Mouse (Mus musculus) embryonic facial prominence, embryonic 15.5 days (tissue): ENCODE data around the gene Ccdc32. TPM values are rescaled to one million over a fixed set of nuclear protein-coding genes. Genes with fewer than 3 reads are reported as not detected.

Source experiments
- ATAC-seq: fragments of 200-750 bp; cut with Nextera tagmentation; 2 replicates; pipeline ENCODE4 v1.8.0; 2017; ENCODE audit warnings: low read depth, moderate TSS enrichment; ENCODE audit not compliant: insufficient number of reproducible peaks, low FRiP score, low TSS enrichment
- H3K27ac ChIP-seq: fragments of 300-500 bp; sonication (generic); replicated peaks from 2 replicates; pipeline ENCODE4 v1.5.1; 2015; ENCODE audit warnings: mild to moderate bottlenecking, inconsistent platforms
- H3K27me3 ChIP-seq: fragments of 300-500 bp; sonication (generic); 2 replicates; pipeline ENCODE4 v1.6.1; 2015; ENCODE audit warnings: inconsistent platforms
- H3K36me3 ChIP-seq: fragments of 300-500 bp; sonication (generic); 2 replicates; pipeline ENCODE4 v1.6.1; 2015; ENCODE audit warnings: mild to moderate bottlenecking, inconsistent platforms
- H3K4me1 ChIP-seq: fragments of 300-500 bp; sonication (generic); 2 replicates; pipeline ENCODE4 v1.6.1; 2015; ENCODE audit warnings: inconsistent platforms
- H3K4me2 ChIP-seq: fragments of 300-500 bp; sonication (generic); replicated peaks from 2 replicates; pipeline ENCODE4 v1.6.1; 2015; ENCODE audit warnings: mild to moderate bottlenecking, inconsistent platforms
- H3K4me3 ChIP-seq: fragments of 300-500 bp; sonication (generic); replicated peaks from 2 replicates; pipeline ENCODE4 v1.5.1; 2015; ENCODE audit warnings: mild to moderate bottlenecking, inconsistent platforms
- H3K9ac ChIP-seq: fragments of 300-500 bp; sonication (generic); 2 replicates; pipeline ENCODE4 v1.6.1; 2015; ENCODE audit warnings: inconsistent platforms
- H3K9me3 ChIP-seq: fragments of 300-500 bp; sonication (generic); replicated peaks from 2 replicates; pipeline ENCODE4 v1.6.1; 2016; ENCODE audit warnings: inconsistent platforms
- WGBS: fragments of 180-500 bp; shearing (Covaris S2); methylation state at CpG from one replicate; pipeline ENCODE4 v1.1.7; 2015; 5-methylcytosine and 5-hydroxymethylcytosine counted together
- polyA plus RNA-seq: library from polyadenylated mRNA; unstranded; fragments of >200 nt; fragmentation: Nextera tagmentation; extraction: Ambion mirVana; gene quantifications from 2 replicates; pipeline ENCODE4 v1.2.1, GENCODE M21; 2015

Gene Ccdc32
- polyA plus RNA-seq: 25.7 and 26.5 TPM in 2 replicates

DNA sequence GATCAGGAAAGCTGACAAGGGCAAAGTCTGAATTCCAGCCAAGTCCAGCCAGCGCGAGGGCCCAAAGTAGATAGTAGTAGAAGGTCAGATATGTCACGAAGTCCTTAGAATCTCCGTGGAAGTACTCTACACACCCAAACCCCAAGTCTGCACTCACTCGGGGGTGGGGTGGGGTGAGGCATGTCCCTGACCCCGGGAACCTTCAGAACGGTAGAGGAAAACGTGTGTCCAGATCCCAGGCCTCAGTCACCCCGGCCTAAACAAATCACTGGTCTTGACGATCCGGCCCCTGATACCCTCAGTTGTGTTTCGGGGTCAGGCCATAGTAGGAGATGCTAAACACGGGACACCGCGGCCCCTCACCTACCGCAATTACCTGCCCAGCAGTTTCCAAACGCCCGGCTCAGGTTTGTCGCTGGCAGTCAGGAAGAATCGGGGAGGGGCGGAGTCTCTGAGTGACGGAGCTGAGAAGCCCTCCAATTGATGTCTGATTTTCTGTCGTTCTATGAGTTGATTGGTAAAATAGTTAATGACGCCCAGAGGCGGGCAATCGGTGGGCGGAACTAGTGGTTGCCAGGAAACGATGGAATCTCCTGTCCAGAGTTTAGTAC, at the start of gene Ccdc32:
Gene Ccdc32, minus strand, starts transcription at position 453 of the 611 bp plus-strand sequence.
- ATAC-seq: peak; percentile 93
- peaks cover 12% of the 10 kb centered on the region; the same call in 1 of the 2 replicates for H3K36me3 ChIP-seq
- peak within 1 kb of the TSS; percentile 75 for H3K9ac ChIP-seq
- peak within 1 kb of the TSS; percentile 81 for H3K4me3 ChIP-seq
- H3K4me1 ChIP-seq: peaks cover 4% of the 10 kb centered on the region
- no peaks in the 10 kb centered on the region for H3K9me3 ChIP-seq
- under 1% methylated on average over 28 of the region's 28 CpGs for WGBS
- no peak within 1 kb of the TSS for H3K27ac ChIP-seq
- H3K27me3 ChIP-seq: no peaks in the 10 kb centered on the region
- H3K4me2 ChIP-seq: peak within 1 kb of the TSS; percentile 65

DNA sequence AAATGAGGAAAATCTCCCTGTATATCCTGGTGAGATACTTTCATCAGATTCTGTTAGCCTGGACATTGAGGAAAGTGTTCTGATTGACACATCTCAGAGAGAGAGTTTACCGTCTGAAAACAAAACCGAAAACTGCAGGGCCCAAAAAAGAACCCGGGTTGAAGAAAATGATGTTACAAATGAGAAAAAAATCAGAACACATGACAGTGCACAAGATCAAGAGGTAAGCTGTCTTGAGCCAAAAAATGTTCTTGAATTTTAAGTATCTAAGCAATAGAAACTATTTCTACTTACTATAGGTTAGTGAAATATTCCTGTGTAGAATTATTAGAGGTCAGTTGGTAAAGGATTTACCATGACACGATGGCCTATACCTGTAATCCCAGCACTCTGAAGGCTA, 43.2 kb upstream of the Ccdc32 start:
- no peaks in the 10 kb centered on the region for H3K4me1 ChIP-seq
- no peak overlapping the region for H3K4me2 ChIP-seq
- H3K27me3 ChIP-seq: no peaks in the 10 kb centered on the region
- no peak overlapping the region for H3K27ac ChIP-seq
- no peaks in the 10 kb centered on the region for H3K9me3 ChIP-seq
- WGBS: 93% methylated on average over 4 of the region's 4 CpGs
- H3K4me3 ChIP-seq: no peak overlapping the region
- H3K36me3 ChIP-seq: peaks cover 19% of the 10 kb centered on the region; the same call in 1 of the 2 replicates
- no peak for ATAC-seq
- H3K9ac ChIP-seq: no peak overlapping the region

DNA sequence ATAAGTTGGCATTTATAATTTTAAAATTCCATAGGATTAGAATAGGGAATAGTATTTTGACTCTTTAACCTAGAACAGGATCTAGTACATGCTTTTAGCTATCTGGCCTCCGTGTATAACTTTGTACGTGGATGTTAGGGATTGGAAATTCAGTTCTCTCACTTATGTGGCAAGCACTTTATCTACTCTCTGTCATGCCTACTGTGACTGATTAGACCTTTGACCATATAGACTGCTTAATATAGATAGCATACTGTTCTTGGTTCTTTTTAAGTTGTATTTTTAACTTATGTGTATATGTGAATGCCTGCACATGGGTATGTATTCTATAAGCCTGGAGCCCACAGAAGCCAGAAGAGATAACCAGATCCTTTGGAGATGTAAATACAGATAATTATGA, 30.9 kb upstream of the Ccdc32 start:
- Histone ChIP-seq H3K4me3 (no peak overlapping the region), H3K27me3 (no peaks in the 10 kb centered on the region), H3K27ac (no peak overlapping the region), H3K4me1 (no peaks in the 10 kb centered on the region), H3K9ac (no peak overlapping the region), H3K9me3 (no peaks in the 10 kb centered on the region), H3K36me3 (peaks cover 10% of the 10 kb centered on the region; the same call in 1 of the 2 replicates), H3K4me2 (no peak overlapping the region)
- WGBS: 96% methylated on average over 2 of the region's 2 CpGs
- no peak for ATAC-seq

DNA sequence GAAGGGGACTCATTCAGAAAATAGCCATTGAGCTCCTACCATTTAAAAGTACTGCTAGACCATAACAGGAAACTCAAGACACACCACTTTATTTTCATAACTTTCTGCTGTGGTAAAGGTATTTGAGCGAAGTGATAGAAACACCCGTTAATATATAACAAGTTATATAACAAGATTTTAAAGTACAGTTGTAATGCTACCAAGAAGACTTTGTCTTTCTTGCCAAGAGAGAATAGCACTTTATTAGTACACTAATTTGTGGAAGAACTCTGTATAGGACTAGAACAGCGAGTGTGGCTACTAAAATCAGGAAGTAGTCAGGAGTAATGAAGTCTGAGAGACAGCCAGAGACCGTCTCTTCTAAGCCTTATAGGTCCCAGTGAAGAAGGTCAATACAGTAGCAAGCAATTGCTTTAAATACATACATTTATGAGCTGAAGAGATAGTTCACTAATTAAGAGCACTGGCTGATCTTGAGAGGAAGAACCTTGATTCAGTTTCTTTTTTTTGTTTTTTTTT, 21.0 kb upstream of the Ccdc32 start:
- H3K27me3 ChIP-seq: no peaks in the 10 kb centered on the region
- no peak overlapping the region for H3K9ac ChIP-seq
- H3K4me1 ChIP-seq: no peaks in the 10 kb centered on the region
- H3K4me2 ChIP-seq: no peak overlapping the region
- no peak for ATAC-seq
- WGBS: 95% methylated on average over 4 of the region's 4 CpGs
- no peaks in the 10 kb centered on the region for H3K9me3 ChIP-seq
- H3K36me3 ChIP-seq: no peaks in the 10 kb centered on the region
- H3K4me3 ChIP-seq: no peak overlapping the region
- no peak overlapping the region for H3K27ac ChIP-seq

DNA sequence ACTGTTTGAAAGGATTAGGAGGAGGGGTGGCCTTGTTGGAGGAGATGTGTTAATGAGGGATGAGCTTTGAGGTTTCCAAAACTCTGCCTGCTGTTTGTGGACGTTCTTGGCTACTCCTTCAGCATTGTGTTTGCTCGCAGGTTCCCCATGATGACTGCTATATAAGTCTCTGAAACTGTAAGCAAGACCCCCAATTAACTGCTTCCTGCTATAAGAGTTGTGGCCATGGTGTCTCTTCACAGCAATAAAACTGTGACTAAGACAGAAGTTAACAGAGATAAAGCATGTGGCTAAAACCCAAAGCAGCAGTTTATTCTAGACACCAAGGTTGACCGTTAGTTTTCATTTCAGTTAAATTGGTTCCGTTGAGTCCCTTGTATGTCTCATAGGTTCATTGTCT, 18.7 kb upstream of the Ccdc32 start:
- H3K27me3 ChIP-seq: no peaks in the 10 kb centered on the region
- H3K4me3 ChIP-seq: peak overlapping the region; percentile 86
- no peak for ATAC-seq
- H3K9ac ChIP-seq: 0 out of 2 replicates have a peak overlapping the region, but pooled peaks have one; percentile 63
- H3K36me3 ChIP-seq: no peaks in the 10 kb centered on the region
- peak overlapping the region; percentile 54 for H3K4me2 ChIP-seq
- no peaks in the 10 kb centered on the region for H3K9me3 ChIP-seq
- H3K4me1 ChIP-seq: no peaks in the 10 kb centered on the region
- 22% methylated on average over 4 of the region's 4 CpGs for WGBS
- 0 out of 2 replicates have a peak overlapping the region, but pooled peaks have one; percentile 94 for H3K27ac ChIP-seq

DNA sequence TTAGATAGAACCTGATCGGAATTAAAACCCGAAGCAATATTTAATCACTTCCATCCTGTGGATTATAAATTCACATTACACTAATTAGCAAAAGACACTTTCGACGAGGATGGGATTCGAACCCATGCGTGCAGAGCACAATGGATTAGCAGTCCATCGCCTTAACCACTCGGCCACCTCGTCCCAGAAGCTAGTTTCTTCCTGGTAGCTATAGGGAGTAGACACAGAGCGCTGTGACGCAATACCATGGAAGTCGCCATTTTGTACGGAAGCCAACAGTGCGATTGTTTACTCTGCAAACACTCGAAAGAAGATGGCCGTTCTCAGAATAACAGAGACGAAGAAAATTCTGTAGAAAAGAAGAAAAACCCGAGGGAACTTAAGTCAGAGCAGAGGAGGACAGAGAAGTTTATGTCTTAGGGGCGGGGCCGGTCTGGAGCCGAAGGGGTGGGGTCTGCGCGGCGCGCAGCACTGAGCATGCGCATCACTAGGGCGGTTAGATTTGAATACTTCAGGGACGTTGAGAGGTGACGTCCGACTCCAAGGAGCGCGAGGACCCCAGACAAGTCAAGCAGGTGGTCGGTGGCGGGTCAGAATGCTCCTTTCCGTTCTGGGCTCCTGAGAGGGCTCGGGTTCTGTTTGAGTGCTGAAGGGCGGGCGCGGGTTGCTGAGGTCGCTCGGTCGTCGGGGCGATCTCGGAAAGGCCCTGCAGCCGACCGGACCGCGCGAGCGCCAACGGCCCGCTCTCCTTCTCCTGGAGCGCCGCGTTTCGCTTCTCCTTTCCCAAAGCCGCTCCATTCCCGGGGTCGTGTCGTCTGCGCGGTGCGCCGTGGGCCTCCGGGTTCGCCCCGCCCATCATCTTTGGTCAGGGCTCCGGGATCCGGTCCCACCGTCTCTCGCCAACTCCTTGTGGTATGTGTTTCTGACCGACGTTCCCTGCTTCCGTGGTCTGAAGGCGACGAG, 17.7 kb upstream of the Ccdc32 start, which contains the start of gene Knl1:
Gene Knl1, plus strand, starts transcription at position 471 of the 963 bp plus-strand sequence.
- peak within 1 kb of the TSS; percentile 54 for H3K4me2 ChIP-seq
- H3K4me3 ChIP-seq: peak within 1 kb of the TSS; percentile 86
- ATAC-seq: peak; percentile 94
- H3K27ac ChIP-seq: peak within 1 kb of the TSS; percentile 94
- H3K4me1 ChIP-seq: no peaks in the 10 kb centered on the region
- peak within 1 kb of the TSS; percentile 63 for H3K9ac ChIP-seq
- WGBS: under 1% methylated on average over 77 of the region's 77 CpGs
- no peaks in the 10 kb centered on the region for H3K36me3 ChIP-seq
- no peaks in the 10 kb centered on the region for H3K27me3 ChIP-seq
- no peaks in the 10 kb centered on the region for H3K9me3 ChIP-seq

DNA sequence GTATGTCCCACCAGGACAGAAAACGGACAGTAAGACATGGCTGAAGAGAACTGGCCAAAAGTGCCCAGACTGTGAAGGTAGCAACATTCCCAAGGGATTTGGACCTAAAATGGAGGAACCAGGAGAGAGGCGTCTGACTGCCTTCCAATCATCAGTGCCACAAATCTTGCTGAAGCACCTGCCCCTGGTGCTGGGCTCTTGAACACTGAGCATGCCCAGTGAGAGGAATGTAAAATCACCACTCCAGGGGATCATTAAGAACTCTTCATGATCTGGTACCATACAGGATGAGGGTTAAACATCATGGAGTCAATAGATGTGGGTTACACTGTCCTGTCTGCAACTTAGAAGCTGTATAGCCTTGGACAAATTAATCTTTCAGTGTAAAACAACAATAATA, 16.0 kb upstream of the Ccdc32 start:
- 67% methylated on average over 2 of the region's 2 CpGs for WGBS
- no peak for ATAC-seq
- no peak overlapping the region for H3K27ac ChIP-seq

DNA sequence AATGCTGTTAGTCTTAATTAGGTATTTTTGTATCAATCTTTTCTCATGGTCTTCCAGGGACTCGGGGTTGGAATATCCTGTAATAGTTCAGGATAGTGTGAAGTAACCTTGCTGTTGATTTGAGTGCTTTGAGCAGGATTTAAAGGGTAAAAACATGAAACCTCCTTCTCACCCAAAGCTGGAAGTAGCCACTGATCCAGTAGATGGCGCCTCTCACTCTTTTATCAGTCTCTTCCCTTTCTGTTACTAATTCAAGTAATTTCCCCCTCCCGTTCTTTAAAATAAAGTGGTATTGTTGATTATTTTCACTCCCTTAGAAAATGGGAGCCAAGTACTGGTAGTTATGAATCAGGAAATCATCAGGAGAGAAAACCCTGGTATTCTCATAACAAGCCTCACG, 11.7 kb upstream of the Ccdc32 start:
- H3K9ac ChIP-seq: no peak overlapping the region
- WGBS: 44% methylated on average over 4 of the region's 4 CpGs
- no peaks in the 10 kb centered on the region for H3K9me3 ChIP-seq
- peaks cover 23% of the 10 kb centered on the region for H3K36me3 ChIP-seq
- H3K27ac ChIP-seq: no peak overlapping the region
- no peaks in the 10 kb centered on the region for H3K27me3 ChIP-seq
- no peak for ATAC-seq
- H3K4me1 ChIP-seq: peaks cover under 1% of the 10 kb centered on the region; the same call in 1 of the 2 replicates
- no peak overlapping the region for H3K4me3 ChIP-seq
- H3K4me2 ChIP-seq: no peak overlapping the region

More for the DNA sequence above, 16.0 kb upstream of the Ccdc32 start:
- Histone ChIP-seq H3K4me1 (no peaks in the 10 kb centered on the region), H3K4me2 (no peak overlapping the region), H3K9me3 (no peaks in the 10 kb centered on the region), H3K4me3 (no peak overlapping the region), H3K9ac (no peak overlapping the region), H3K36me3 (peaks cover 2% of the 10 kb centered on the region; the same call in 1 of the 2 replicates), H3K27me3 (no peaks in the 10 kb centered on the region)

DNA sequence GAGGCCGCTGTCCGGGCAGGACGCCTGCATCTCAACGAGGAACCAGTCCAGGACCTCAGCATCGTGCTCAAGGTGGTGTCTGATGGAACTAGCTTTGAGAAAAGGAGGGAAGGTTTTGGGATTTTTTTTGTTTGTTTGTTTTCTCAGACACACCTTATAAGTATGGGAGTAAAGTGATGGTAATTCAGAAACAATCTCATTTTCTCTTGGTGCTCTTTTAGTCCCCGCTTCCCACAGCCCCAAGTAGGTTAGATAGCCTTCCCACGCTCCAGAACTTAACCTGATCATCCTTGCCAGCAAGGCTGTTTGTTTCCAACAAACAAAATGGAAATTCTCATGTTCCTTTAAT, 6.2 kb upstream of the Ccdc32 start:
- 10% methylated on average over 7 of the region's 7 CpGs for WGBS

DNA sequence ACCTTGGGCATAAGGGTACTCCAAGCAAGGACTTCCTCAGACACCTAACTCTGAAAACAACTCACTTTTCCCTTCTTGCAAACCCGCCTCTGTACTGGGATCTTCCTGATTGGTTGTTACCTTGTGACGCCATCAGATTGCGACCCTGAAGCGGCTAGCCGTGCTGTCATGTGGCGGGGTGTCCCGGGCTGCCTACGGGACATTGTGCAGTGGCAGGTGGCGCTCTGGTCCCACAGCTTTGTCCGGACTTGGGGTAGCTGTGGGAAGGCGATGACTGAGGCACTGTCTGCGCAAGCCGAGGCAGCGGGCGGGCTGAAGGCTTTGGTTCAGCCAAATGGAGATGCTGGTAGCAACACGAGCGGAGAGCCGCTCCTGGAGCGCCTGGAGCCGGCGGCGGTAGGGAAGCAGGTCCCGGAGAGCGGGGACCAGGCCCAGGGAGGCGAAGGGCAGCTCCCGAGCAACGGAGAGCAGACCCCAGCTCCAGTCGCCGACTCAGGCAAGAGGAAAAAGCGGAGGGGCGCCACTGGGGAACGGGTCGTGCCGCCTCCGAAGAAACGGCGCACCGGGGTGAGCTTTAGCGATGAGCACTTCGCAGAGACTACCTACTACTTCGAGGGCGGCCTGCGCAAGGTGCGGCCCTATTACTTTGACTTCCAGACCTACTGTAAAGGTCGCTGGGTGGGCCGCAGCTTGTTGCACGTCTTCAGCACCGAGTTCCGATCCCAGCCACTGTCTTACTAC, 5.6 kb upstream of the Ccdc32 start, which contains the start of gene Rpusd2:
Gene Rpusd2, plus strand, starts transcription at position 135 of the 741 bp plus-strand sequence.
- Histone ChIP-seq H3K4me2 (peak within 1 kb of the TSS; percentile 77), H3K4me1 (peaks cover 11% of the 10 kb centered on the region), H3K9ac (peak within 1 kb of the TSS; percentile 75), H3K9me3 (no peaks in the 10 kb centered on the region), H3K27me3 (no peaks in the 10 kb centered on the region), H3K27ac (peak within 1 kb of the TSS; percentile 90), H3K4me3 (peak within 1 kb of the TSS; percentile 95), H3K36me3 (peaks cover 20% of the 10 kb centered on the region)
- ATAC-seq: peak; percentile 93
- WGBS: under 1% methylated on average over 49 of the region's 49 CpGs

More for the DNA sequence above, 6.2 kb upstream of the Ccdc32 start:
- Histone ChIP-seq H3K27ac (peak overlapping the region; percentile 90), H3K4me3 (peak overlapping the region; percentile 95), H3K36me3 (peaks cover 20% of the 10 kb centered on the region), H3K9ac (peak overlapping the region; percentile 75), H3K4me2 (peak overlapping the region; percentile 77), H3K9me3 (no peaks in the 10 kb centered on the region), H3K4me1 (peaks cover 11% of the 10 kb centered on the region), H3K27me3 (no peaks in the 10 kb centered on the region)
- ATAC-seq: no peak
